Mouse (Mus musculus) duodenum, adult 2 months (tissue): ENCODE results near the gene Il4i1. TPM values are rescaled to one million over a fixed set of nuclear protein-coding genes. Genes with fewer than 3 reads are reported as not detected.

Experiments
- polyA plus RNA-seq: library from polyadenylated mRNA; depleted of rRNA; stranded (reverse); fragments of >200 nt; gene quantifications from 2 replicates; pipeline ENCODE4 v1.2.3, GENCODE M21; 2012; ENCODE audit warnings: low replicate concordance; rRNA removed

Gene Il4i1
- polyA plus RNA-seq, result 2.2 and 6.3 TPM in 2 replicates

GRCm38 (mm10) chr7:44815721-44816469, at the start of gene Il4i1, which contains the start of gene Nup62:
TSS of gene Il4i1 (plus strand) at chr7:44816387.
TSS of gene Nup62 (plus strand) at chr7:44816088.

GRCm38 (mm10) chr7:44816470-44817021, 359 bp downstream of the Il4i1 start, which contains the start of gene Atf5:
TSS of gene Atf5 (minus strand) at chr7:44816658.

GRCm38 (mm10) chr7:44848561-44849415, 32.6 kb downstream of the Il4i1 start, which contains the start of the genes Akt1s1 and Tbc1d17:
TSS of gene Akt1s1 (plus strand) at chr7:44848991.
TSS of gene Tbc1d17 (minus strand) at chr7:44849079.

GRCm38 (mm10) chr7:44857042-44857552, 40.9 kb downstream of the Il4i1 start, which contains the start of gene Pnkp:
TSS of gene Pnkp (plus strand) at chr7:44857139.

GRCm38 (mm10) chr7:44869697-44870528, 53.7 kb downstream of the Il4i1 start, which contains the start of gene Ptov1:
TSS of gene Ptov1 (minus strand) at chr7:44869788.

Other genes with a start within 250 kb of the Il4i1 start
- gene Napsa, start 244.0 kb upstream of the Il4i1 start, polyA plus RNA-seq, result 2.9 and 7.7 TPM in 2 replicates
- 3.6 and 6.8 TPM in 2 replicates for gene Kcnc3, start 225.7 kb upstream of the Il4i1 start, polyA plus RNA-seq
- 132 and 290 TPM in 2 replicates for gene Myh14, start 145.5 kb upstream of the Il4i1 start, polyA plus RNA-seq
- not detected in 2 replicates for gene Izumo2, start 107.6 kb upstream of the Il4i1 start, polyA plus RNA-seq
- 49.7 and 62.2 TPM in 2 replicates for gene Vrk3, start 68.0 kb upstream of the Il4i1 start, polyA plus RNA-seq
- 0.06 and 0.13 TPM in 2 replicates for gene Zfp473, start 65.3 kb upstream of the Il4i1 start, polyA plus RNA-seq
- gene Nup62, start 299 bp upstream of the Il4i1 start, polyA plus RNA-seq, result 45.1 and 62.8 TPM in 2 replicates
- 132 and 137 TPM in 2 replicates for gene Atf5, start 271 bp downstream of the Il4i1 start, polyA plus RNA-seq
- gene Akt1s1, start 32.6 kb downstream of the Il4i1 start, polyA plus RNA-seq, result 248 and 535 TPM in 2 replicates
- 67.0 and 80.1 TPM in 2 replicates for gene Tbc1d17, start 32.7 kb downstream of the Il4i1 start, polyA plus RNA-seq
- gene Pnkp, start 40.8 kb downstream of the Il4i1 start, polyA plus RNA-seq, result 50.8 and 86.4 TPM in 2 replicates
- 116 and 164 TPM in 2 replicates for gene Ptov1, start 53.4 kb downstream of the Il4i1 start, polyA plus RNA-seq
- gene Med25, start 76.3 kb downstream of the Il4i1 start, polyA plus RNA-seq, result 280 and 331 TPM in 2 replicates
- 34.2 and 46.4 TPM in 2 replicates for gene Fuz, start 79.7 kb downstream of the Il4i1 start, polyA plus RNA-seq
- gene Ap2a1, start 113.1 kb downstream of the Il4i1 start, polyA plus RNA-seq, result 76.5 and 82.3 TPM in 2 replicates
- gene Tsks, start 126.8 kb downstream of the Il4i1 start, polyA plus RNA-seq, result 0.49 TPM in 1 of 2 replicates, not detected in the other
- 6.7 and 11.1 TPM in 2 replicates for gene Cpt1c, start 158.5 kb downstream of the Il4i1 start, polyA plus RNA-seq
- 45.6 and 61.7 TPM in 2 replicates for gene Prmt1, start 170.2 kb downstream of the Il4i1 start, polyA plus RNA-seq
- 70.7 and 84.2 TPM in 2 replicates for gene Irf3, start 181.3 kb downstream of the Il4i1 start, polyA plus RNA-seq
- gene Bcl2l12, start 182.3 kb downstream of the Il4i1 start, polyA plus RNA-seq, result 26.3 and 28.8 TPM in 2 replicates
- 59.7 and 64.8 TPM in 2 replicates for gene Scaf1, start 200.0 kb downstream of the Il4i1 start, polyA plus RNA-seq
- gene Rras, start 201.6 kb downstream of the Il4i1 start, polyA plus RNA-seq, result 76.8 and 77.3 TPM in 2 replicates
- gene Prr12, start 236.5 kb downstream of the Il4i1 start, polyA plus RNA-seq, result 8.5 and 9.7 TPM in 2 replicates
- 47.3 and 54.0 TPM in 2 replicates for gene Nosip, start 246.0 kb downstream of the Il4i1 start, polyA plus RNA-seq
- gene Prrg2, start 246.3 kb downstream of the Il4i1 start, polyA plus RNA-seq, result 145 and 313 TPM in 2 replicates